Mouse (Mus musculus): ENCODE data around the gene Ash1l.

Ash1l gene

DNA sequence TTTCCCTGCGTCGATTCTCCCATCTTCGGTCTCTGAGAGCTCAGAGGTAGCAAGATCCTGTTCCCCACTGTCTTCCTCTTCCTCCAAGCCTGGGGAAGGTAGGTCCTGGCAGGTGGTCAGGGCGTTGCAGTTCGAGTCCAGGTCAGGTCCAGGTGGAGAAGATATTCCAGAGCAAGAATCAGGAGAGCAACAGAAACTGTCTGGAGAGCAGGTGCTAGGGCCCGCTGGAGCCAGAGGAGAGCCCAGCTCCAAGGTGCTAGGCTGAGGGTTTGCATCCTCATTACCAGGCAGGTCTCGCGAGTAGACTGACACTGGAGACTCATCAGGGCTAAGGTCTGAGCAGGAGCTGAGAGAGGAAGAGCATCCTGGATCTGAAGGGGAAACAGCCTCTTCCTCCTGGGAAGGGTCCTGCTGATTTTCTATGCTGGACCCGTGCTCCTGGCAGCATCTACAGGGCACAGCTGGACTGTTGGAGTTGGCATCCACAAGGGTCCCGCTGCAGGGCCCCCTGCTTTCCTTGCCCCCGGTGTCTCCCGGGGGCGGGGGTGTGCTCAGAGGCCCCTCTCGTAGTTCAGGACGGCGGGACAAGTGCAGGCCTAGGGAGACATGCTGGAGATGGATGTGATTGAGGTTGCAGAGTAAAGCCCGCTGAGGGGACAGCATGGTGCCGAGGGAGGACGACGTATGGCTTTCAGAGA lies 141.5 kb downstream of the Ash1l start:
- DNase-seq (ENCODE audit: inconsistent ontology term): no peak

DNA sequence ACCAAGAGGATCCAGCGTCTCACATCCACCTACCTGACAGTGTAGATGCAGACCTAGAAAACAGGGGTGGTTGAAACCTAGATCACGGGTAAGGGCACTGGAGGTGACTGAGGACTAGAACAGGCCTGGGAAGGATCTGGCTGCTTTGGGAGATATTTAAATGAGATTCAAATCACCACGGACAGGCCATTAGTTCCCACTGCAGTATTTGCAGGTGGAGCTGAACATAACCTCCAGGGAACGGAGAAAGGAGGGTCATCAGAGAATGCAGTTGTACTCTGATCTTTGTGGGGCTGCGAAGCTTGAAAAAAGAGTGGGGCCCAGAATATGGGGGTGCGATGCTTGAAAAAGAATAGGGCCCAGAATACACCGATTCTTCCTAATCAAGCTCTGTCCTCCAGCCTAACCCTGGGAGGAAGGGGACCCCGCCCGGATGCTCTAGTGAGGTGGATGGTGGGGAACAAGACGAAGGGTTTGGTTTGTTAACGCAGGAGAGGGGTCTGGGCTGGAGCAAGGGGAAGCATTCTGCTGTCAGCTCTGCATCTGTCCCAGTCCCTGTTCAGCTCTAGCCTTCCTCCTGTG lies 142.2 kb downstream of the Ash1l start:
- no peak for DNase-seq (ENCODE audit: inconsistent ontology term)

DNA sequence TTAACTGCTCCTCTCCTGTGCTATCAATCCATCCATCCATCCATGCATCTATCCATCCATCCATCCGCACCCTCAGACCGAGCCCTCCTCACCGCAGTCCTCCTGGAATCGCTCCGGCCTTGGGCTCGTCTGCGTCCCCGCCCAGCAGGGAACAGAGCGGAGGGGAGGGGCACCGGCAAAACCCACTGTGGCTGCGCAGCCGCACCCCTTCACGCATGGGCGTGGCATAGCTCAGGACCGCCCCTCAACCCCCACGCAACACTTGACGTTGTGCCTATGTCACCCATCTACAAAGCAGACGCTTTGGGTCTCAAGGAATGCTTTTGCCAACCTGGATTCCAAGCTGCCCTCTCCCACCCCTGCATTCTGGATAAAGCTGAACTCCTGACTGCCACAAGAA lies 142.8 kb downstream of the Ash1l start, which contains the start of gene Rusc1:
Gene Rusc1 (minus strand): TSS at position 137 of the 400 bp plus-strand sequence.
- peak; percentile 86 for DNase-seq (ENCODE audit: inconsistent ontology term)

DNA sequence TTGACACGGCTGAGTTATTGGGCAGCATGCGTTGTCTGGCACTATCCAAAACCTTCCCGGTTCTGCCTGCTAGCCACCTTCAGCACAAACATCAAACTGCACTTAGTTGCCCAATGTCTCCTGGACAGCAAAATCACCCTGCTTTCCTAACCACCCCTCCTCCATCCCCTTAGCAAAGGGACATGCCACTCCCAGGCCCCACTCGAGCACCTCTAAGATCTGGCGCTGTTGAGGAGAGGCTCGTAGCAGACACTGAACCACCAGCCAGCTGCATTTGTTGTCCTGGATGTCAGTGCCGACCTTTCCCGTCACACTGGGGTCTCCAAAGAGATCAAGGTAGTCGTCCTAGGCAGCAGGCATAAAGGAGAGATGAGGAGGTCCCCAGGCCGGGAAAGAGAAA lies 143.6 kb downstream of the Ash1l start:
- no peak for DNase-seq (ENCODE audit: inconsistent ontology term)

DNA sequence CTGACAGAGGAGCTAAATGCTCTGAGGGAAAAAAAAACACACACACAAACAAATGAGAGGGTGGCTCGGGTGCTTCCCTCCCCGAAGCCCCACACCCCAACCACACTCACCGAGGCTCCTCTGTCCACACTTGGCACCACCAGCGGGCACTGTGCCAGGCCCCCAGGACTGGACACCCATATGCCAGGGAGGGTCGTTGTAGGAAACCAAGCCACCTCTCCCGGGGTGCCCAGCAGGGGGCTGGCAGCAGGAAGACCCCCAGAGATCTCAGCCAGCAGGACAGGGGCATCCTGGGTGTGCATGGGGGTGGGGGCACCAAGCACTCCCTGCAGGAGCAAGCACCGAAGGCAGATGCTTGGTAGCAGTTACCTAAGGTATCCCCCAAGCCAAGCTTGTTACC lies 150.4 kb downstream of the Ash1l start, which contains the start of gene Gm43738:
Gene Gm43738 (minus strand): TSS at position 289 of the 400 bp plus-strand sequence.
- no peak for DNase-seq (ENCODE audit: inconsistent ontology term)

DNA sequence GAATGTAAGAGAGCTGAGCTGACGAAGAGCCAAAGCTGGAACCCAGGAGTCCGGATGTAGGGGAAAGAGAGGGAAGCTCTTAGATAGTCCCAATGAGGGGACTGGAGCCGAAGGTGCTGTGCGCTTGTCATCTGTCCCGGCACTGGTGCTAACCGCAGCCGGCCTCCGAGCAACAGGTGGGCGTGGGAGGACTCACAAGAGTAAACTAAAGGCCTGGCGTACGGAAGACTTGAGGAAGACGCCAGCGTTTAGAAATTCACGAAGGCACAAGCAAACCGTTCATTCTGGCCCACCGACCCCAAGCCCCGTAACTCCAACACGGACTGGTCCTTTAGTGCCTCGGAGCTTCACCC lies 151.0 kb downstream of the Ash1l start:
- no peak for DNase-seq (ENCODE audit: inconsistent ontology term)

DNA sequence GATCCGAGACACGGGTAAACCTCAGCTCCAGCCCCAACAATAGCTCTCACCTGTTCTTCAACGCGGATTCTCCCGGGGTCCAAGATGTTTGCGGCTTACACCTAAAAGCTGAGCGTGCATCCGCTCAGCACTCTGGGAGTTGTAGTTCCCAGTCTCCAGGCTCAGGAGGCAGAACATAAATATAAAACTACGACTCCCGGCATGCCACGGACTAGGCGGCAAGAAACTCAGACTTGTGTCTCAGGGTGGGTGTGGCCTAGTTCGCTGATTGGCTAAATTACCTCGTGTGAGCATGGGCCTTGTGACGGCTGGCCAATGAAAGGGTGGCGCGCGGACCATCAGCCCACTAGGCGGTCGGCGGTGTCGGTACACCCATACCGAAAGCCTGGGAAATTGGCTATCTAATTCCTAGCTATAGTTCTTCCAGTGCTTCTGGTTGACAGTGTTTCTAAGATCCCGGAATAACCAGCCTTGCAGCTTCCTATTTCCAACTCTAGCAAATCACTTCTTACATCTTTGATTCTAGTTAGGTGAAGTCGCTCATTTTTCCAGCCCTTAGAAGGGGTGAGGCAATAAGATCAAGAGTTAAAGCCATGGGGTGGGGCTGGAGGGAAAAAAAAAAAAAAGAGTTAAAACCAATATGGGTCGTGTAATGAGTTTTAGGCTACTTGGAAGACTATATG lies 151.5 kb downstream of the Ash1l start, which contains the start of gene Fdps:
Gene Fdps (minus strand): TSS at position 148 of the 683 bp plus-strand sequence.
- DNase-seq (ENCODE audit: inconsistent ontology term): peak; percentile 96

DNA sequence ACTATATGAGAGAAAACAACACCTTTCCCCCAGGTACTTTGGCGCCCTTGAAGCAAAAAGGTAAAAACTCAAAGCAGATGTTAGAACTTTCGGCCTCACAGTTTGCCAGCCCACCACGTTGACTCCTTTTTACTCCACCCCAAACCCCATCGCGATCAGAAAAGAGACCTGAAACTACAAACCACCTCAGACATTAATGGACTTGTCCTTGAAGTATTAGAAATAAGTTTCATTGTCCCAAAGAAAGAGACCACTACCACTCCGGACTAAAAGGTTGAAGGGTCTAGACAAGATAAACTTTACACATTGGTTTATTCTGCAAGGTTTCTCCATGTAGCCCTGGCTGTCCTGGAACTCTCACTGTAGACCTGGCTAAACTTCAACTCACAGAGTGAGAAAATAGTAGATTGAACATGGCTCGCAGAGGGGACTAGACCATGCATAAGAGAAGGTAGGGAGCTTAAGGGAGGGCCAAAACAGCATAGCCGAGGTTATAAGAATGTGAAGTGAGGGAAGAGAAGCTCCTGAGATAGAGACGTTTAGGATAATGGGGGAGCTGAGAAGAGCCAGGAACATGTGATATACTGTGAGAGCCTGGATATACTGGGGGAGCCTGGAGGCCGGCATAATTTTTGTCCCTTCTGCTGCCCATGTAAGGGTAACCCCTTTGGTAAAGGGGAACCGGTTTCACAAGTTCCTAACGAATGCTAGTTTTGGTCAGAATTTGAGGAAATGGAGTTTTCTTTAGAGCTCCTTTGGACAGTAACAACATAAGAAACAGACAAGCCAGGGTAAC lies 152.3 kb downstream of the Ash1l start:
- no peak for DNase-seq (ENCODE audit: inconsistent ontology term)

DNA sequence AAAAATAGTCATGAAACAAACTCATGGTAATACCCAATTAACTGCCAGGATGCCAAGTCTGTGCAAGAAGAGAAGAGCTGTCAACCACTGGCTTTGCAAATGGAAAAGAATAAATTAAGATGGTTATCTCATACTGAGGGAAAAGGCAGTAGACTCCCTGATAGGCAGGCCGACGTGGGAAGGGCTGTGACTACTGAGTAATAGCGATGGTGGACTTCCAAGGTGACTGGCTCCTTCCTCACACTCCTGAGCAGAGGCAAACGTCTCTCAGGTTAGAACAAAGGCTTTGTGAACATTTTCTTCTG lies 152.8 kb downstream of the Ash1l start:
- DNase-seq (ENCODE audit: inconsistent ontology term): no peak

DNA sequence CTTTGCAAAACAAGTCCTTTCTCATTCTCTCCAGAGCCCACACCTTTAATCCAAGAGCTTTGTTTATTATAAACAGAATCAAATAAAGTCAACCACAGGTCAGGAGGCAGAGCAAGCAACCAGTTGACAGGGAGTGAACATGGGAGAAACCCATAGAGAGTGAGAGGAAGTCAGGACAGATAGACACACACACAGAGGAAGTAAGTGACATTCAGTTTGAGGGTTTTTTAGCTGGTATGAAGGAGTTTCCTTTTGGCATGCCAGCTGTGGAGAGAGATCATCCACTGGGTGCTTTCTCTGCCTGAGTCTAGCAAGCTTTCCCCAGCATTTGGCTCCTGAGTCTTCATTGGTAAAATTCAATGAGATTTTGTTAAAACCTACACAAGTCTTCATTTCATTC lies 156.5 kb downstream of the Ash1l start:
- DNase-seq (ENCODE audit: inconsistent ontology term): no peak

DNA sequence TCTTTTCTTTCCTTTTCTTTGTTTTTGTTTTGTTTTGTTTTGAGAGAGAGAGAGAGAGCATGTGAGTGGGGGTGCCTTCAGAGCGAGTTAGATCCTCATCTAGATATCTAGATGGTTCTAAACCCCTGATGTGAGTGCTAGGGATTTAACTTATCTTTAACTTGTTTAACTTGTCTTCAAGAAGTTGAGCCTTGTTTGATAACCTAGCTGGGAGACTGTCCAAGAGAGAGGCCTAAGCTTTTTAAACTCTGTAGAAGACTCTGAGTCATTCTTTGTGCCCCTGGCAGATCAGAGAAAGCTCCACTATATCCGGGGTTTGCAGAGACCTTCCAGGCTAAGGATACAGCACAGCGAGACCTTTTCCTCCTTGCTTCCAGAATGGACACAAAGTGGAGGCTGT lies 157.1 kb downstream of the Ash1l start:
- DNase-seq (ENCODE audit: inconsistent ontology term): no peak

DNA sequence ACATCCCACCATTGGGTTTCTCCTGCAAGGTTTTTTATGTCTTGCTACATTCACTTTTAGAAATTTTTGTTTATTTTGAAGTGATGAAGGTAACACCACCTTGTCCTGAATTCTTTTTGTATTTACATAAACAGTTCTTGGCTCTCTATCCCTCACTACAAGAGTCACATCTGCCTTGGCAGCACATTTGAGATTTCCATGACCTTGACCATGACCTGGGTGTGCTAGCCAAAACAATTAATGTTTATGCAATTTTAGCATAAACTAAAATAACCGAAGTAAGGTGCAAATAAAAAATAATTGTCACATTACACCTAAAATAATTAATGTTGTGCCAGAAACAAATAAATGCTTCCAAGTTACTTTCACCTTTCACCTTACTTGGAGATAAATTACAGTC lies 157.7 kb downstream of the Ash1l start:
- no peak for DNase-seq (ENCODE audit: inconsistent ontology term)

DNA sequence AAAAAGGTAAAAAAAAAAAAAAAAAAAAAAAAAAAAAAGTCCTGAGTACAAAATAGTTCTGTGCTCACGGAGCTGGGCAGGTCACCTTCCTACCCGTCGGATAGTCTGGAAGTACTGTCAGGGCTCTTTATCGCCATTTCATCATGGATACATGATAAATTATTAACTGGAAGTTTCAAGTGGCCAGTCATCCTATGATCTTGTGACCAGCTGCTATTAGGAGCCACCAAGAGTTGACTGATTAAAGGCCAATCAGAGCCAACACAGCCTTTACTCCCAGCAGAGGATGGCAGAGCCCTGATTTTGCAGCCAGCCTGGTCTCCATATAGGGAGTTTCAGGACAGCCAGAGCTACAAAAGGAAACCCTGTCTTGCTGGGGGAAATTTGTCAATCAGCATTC lies 162.6 kb downstream of the Ash1l start:
- DNase-seq (ENCODE audit: inconsistent ontology term): no peak

DNA sequence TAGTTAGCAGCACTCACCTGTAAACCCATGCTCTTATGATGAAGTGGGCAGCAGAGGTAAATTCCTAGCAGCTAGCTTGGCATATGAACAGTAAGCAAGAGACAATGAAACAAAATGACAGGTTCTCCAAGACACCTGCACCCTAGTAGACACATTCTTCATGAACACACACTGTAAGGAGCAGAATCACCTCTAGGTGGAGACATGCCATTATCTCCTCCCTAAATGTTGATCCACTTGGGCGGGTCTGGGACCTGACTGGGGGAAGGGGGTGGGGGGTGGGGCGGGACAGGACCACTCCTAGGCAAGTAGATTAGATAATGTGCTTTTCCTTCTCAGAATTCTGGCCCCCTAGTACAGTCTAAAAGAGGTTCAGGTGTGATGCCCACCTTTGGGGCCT lies 165.1 kb downstream of the Ash1l start:
- no peak for DNase-seq (ENCODE audit: inconsistent ontology term)

DNA sequence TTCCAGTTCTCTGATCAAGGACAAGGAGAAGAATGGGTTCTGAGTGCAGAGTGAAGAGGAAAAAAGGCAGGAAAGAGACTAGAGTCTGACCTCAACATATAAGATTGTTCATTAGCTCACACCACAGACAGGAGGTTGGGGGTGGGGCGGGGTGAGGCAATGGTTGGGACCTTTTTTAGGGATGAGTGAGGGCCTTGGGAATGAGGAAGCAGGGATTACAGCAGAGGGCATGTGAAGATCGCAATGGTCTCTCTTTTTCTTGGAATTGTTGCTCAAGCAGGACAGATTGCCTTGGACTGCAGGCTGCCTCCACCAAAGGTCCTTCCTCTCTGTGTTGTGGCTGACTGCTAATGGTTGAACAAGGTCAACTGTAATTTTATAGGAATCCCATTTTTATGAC lies 172.9 kb downstream of the Ash1l start:
- DNase-seq (ENCODE audit: inconsistent ontology term): peak; percentile 62

DNA sequence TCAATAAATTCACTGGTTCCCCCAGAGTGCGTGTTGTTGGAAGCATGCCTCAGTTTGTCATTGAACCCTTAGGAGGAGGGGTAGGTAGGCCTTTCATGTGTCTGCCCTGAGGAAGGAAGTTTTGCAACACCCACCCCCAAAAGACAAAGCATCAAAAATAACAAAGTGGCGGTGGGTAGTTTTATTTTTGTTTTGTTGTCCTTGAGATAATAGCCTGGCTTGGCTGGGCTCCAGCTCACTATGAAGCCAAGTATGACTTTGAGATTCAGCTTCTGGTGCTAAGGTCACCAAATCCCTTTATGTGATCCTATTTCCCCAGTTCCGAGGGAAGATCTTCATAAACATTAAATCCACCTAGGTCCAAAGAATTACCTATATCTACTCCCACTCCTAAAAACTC lies 173.8 kb downstream of the Ash1l start:
- DNase-seq (ENCODE audit: inconsistent ontology term): no peak

DNA sequence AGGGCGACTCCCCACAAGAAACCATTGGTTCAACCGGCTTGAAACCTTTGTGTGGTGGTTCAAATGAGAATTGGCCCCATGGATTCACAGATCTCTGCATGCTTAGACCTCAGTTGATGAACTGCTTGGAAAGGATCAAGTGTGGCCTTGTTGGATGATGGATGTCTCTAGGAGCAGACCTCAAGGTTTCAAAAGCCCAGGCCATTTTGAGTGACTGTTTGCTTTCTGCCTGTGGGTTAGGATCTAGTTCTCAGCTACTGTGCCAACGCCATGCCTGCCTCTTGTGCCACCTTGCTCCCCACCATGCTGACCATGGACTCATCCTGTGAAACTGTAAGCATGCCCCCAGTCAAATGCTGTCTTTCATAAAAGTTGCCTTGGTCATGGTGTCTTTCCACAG lies 175.6 kb downstream of the Ash1l start:
- DNase-seq (ENCODE audit: inconsistent ontology term): no peak

All from Muller cell, postnatal 12 days (primary cell).